Mouse (Mus musculus) kidney, postnatal 36 days (tissue): ENCODE data around the gene Serpina3a.
"Not testable (repeated sequence)": the region's sequence is repeated elsewhere in the genome, so short reads cannot be mapped to it uniquely, and the experiment has no call there.

Experiments
- DNase-seq, 2 experiments: peaks; one replicate each; pipeline ENCODE4 v3.0.0; 2021 to 2022; ENCODE audit warnings: mixed read lengths in 2 of 2

Serpina3a gene

DNA sequence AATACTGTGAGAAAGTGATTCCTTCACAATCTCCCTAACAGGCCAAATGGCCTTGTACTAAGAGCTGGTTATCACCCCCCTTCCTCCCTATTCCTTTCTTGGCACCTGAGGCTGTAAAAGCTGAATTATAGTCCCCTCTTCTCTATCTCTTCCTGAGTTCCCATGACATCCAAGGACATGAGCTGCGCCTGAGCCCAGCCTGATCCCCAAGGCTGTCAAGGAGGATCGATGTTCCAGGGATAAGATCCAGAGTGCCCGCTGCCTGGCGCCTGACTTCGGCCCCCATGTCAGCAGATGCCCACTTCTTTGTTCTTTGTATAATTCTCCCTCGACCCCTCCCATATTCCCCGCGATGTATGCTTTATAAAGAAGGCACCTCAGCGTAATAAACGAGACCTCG, at the start of gene Serpina3a:
Serpina3a (plus strand) TSS at position 392 of the 400 bp plus-strand sequence.
- not testable (repeated sequence) for DNase-seq

DNA sequence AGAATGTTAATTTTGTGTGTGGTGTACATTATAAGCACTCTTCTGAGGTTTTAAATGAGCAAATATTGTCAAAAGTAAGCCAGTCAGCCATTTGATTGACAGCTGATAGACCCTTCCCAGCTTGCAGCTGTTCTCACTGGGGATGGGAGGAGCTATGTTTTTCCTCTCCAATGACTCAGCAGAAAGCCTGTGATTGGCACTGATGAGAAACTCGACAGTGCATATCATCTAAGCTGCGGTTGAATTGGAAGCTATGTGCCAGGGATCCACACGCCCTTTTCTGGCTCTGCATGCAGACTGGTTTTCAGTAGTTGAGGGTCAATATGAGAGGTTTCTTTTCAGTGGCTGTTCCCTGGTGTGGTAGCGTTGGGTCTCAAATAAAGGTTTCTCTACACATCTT, 48.0 kb upstream of the Serpina3a start:
- DNase-seq, result no peak

DNA sequence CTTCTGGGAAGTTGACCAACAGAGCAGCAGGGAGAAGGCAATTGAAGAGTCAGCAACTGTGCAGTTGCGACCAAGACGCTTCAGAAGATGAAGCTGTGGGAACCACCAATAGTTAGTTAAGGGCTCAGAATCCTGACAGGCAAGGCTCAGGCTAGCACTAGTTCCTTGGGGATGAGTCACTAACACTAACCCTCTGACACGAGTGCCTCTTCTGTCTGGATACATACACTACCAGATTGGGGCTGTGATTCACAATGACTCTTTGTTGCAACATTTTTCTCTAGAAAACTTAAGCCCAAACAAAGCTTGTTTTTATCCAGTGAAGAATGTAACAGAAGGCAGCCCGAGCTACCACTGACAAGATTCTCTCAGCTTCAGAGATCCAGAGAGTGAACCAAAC, 47.5 kb upstream of the Serpina3a start:
- DNase-seq, result no peak

DNA sequence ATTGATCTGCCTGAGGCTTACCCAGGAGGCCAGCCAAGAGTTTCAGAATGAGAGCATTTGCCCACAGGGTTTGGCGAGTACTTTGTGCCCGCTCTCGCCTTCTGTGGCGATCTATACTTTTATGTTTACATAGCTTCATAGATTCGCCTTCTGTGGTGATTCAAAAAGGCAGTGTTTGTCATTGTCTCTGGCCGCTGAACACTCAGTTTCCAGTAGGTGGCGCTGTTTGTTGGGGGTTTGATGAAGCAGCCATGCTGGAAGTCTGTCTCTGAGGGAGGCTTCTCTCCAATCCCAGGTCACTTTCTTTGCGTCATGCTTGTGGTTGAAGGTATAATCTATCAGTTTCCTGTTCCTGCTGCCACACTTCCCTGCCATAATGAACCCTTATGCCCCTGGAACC, 46.3 kb upstream of the Serpina3a start:
- DNase-seq, result peak; percentile 56 to 81

DNA sequence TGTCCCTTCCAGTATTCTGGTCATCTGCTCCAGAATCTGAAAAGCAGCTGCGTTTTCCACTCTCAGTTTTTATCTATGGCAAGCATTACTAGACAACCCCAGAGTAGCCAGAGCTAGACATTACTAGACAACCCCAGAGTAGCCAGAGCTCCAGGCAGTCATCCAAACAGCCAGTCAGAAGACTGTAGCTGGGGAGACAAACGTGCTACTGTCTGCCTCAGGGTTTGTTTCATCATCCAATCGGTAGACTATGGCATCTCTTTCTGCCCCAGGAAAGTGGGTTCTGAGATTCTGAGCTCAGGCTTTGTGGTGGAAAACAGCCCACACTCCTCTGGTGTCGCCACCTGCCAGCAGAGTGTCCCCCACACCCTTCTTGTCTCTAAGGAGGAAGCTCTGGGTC, 45.0 kb upstream of the Serpina3a start:
- peak; percentile 45 to 55 for DNase-seq

DNA sequence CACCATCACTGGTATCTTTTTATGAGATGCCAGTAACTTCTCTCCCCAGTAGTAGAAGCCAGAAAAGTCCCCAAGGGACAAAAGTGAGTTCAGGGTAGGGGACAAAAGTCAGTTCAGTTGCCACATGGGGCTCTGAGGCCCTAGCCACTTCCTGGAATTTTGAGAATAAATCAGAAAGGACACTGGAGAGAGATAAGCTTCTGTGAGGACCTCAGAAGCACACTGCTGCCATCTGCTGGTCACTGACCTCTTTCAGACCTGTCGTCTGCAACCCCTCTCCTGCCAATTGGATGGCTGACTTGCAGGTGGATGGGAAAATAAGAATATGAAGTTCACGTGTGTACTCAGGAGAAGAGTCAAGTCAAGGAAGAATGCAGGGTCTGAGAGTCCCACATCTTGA, 42.9 kb upstream of the Serpina3a start:
- DNase-seq, result peak; percentile 71 to 93

DNA sequence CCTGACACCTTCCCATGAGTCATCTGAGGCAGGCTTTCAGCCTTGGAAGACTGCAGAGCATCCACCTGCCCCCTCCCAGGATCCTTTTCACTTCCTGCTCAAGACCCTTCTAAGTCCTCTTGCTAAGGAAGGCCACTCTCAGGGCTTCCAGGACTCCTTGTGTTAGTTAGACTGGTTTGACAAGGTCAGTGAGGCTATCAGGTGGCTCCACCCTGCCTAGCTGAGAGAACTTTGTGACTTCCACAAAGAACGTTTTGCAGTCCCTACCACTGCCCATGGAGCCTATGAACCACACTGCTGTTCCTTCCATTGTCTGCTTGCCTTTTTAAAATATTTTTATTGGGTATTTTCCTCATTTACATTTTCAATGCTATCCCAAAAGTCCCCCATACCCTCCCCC, 40.8 kb upstream of the Serpina3a start:
- DNase-seq, result no peak

DNA sequence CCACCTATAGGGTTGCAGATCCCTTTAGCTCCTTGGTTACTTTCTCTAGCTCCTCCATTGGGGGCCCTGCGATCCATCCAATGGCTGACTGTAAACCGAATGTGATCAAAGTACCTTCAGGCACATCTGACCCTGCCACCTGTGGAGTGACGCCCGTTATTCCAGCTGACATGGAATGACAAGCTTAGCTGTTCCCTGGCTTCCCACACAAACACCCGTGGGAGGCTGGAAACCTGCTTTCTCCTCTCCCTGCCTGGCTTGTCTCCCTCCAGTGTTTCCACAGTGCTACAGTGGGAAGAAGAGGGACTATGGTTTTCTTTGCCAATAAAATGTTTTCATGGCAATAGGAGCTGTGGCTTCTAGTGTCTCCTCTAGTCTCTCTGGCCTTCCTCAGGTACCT, 40.2 kb upstream of the Serpina3a start:
- no peak for DNase-seq

DNA sequence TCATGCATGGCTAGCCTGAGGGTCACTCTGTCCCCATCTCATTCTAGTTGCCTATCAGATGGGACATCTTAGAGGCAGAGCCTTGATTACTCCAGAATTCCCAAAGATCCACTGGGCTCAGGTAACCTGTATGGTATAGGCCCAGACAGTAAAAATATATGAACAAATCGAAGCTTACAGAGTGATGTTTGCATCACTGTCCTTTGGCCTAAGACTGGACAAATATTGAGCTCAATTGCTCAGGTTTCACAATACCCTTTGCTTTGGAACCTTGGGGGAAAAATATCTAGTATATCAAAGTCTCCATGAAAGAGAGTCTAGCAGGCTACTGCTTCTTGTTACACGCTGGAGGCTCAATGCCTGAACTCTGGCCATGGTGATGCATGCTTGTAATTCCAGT, 22.4 kb upstream of the Serpina3a start:
- no peak for DNase-seq

DNA sequence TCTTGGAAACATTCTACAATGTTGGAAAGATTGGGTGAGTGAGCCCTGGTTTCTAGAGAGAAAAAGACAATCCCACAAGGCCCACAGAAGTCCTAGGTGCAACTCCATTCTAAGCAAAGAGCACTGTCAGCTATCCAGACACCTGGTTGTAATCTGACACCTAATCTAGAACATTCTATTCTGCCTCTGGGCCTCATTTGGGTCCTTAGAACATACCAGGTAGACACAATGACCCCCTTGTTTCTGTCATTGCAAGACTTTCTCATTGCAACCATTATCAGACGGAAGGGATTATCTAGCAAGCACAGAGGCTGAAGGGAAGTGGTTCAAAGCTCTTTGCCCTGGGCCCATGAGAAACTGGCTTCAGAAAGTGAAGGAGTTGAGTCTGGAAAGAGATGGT, 21.2 kb upstream of the Serpina3a start:
- no peak for DNase-seq

DNA sequence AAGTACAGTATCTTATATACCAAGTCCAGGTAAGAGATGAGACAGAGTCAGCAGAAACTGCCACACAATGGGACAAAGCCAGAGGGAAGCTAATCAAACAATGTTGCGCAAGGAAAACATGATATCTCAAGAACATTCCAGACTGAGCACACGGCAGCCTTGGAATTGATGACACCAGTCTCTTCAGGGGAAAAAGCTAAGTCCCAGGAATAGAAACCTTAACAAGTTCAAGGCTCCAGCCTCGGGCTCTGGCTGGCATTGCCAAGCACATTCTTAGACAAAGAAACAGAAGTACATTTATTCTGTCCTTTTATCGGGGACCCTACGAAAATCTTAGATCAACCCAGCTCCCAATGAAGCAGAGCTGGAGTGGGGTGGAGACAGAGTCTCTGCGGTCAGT, 11.8 kb upstream of the Serpina3a start, which contains the start of gene Serpina5:
Serpina5 (plus strand) TSS at position 346 of the 400 bp plus-strand sequence.
- DNase-seq, result no peak

DNA sequence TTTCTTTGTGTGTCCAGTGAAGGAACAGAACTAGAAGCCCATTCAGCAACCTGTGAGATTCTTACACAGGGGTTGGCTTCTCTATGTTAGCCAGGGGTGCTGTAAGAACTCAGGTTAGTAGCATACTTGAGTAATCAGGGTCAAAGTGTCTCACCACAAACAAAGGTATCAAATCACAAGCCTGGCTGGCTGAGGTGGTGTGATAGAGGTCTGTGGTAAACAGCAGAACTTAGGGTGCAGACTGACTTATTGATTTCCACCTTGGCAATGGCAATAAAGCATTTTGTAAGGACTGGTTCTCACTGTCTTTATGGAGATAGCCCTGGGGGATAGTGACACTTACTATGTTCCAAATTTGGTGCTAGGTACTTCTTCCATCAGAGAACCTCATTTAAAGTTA, 6.7 kb upstream of the Serpina3a start:
- DNase-seq, result peak in 1 of 2 experiments; percentile 8

DNA sequence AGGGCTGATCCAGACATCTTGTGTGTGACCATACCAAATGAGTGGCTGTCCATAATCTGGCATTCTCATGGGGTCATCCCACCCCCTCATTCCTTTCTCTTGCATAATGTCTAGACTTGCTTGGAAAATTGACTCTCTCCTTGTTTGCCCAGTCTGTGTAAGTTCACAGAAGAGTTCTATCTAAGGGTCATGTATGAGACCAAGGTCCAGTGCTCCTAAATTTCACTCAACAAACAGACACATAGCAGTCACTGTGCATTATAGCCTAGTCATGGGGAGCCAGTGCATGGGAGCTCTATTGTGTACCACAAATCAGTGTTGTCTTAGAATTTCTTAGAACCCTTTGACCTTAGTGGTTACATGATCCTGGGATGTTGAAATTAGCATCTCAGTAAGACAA, 5.6 kb upstream of the Serpina3a start:
- DNase-seq, result no peak

DNA sequence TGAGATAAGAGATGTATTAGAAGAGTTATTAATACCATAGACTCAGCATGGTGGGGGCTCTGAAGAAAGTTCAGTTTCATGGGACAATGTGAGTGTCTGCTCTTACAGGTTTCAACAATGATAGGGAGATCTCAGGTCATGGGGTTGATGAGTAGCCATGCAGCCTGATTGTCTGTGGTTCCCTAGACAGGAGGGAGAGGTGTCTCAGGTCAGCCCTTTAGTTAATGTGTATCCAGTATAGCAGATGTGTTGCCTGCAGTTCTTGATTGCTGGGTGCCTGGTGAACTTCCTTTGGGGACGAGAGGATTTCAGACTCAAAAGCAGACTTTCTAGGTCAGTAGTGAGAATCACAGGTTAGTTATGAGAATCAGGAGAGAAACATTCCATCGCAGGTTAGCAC, 4.0 kb upstream of the Serpina3a start:
- DNase-seq, result peak; percentile 37 to 75

DNA sequence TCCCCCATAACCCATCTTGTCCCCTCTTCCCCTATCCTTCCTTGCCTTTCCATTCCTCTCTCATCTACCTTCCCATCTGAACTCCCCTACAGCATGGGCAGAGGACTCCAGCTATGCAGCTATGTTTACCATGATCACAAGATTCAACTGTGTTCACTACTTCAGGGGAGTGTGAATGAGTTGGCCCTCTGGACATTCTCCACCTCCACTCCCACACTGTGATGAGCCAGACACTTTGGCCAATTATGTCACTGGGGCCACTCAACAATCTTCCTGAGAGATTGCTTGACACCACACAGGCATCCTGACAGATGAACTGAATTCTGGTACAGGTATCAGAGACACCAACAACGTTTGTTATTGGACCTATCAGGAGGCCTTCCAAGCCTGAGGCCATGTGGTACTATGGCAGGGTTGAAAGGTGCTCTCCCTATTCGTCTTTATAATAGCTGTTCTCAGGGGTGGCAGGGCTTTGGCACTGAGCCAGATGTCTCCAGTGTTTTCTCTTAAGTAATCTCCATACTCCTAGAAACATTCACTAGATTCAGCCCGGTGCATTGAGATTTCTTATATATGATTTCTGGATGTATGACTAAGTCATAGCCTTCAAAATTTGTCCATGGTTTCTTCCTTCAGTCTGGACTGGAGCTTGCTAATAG, 2.5 kb downstream of the Serpina3a start:
- peak; percentile 27 to 39 for DNase-seq

DNA sequence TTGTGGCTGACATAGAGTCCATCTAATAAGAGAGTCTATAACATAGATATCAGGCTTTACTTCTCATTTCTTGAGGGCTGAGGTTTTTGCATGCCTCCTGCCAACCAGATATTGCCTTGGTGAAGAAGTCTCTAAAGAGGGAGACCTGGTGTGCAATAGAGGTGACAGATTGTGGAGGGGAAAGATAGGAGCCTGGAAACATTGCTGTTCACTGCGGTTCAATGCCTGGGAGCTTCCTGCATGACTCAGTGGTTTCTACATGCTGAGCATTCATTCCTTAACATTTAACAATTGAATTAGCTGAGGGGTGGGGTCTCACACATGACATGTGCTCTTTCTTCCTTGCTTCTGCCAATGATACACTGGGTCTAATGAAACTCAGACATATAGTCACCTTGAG, 10.6 kb downstream of the Serpina3a start:
- no peak for DNase-seq

DNA sequence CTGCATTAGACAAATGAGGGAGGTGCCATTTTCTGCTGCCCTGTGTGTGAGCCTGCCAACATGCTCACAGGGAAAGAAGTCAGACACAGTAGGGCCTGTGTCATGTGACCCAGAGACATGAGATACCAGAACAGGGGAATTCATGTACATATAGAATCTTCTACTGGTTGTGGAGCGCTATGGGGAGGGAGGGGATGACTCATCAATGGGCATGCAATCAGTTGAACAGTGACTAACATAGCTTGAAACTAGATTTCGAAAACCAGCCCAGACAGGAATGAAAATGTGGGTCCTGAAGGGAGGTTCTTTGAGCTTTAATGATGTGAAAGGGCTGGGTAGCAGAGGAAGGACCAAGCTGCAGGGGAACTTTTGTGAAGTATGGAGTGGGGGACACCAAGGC, 11.5 kb downstream of the Serpina3a start:
- DNase-seq, result no peak

DNA sequence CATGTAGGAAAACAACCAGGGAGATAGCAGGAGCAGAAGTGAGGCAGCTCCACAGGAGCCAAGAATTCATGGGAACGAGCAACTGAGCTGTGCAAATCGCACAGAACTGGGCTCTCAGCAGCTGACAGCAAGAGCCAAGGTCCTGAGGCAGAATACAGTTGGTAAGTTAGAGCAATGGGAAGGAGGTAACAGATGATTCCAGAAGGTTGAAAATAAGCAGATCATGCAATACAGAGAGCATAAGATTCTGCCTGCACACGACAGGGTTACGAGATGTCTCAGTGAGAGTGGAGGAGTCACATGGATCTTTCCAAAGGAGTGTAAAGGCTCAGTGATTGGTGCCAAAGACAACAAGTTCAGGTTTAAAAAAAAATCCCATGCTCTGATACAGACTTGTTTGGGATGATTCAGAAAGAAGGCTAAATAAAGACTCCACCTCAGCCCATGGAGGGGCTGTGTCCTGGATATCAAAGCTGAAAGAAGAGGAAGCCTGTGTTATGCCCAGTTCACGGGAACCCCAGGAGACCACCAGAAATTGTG, 12.6 kb downstream of the Serpina3a start:
- no peak for DNase-seq

DNA sequence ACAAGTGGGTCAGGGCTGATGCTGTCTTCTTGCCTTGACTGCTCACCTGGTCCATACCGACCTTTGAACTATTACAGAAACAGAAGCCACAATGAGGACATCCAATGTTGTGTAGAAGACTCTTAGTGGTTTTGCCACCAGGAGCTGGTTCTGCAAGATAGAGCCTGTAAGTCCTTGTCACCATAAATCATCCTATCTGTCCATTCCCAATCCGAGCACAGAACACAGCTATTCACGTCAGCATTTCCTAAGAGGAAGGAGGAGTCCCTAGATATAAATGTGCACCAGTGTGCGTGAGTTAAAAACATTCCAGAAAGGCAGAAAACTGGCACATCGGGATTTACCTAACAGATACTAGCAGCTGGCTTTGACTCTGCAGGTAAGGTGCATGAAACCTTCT, 15.2 kb downstream of the Serpina3a start, which contains the start of gene Serpina3b:
Serpina3b (plus strand) TSS at position 301 of the 400 bp plus-strand sequence.
- DNase-seq, result no peak

DNA sequence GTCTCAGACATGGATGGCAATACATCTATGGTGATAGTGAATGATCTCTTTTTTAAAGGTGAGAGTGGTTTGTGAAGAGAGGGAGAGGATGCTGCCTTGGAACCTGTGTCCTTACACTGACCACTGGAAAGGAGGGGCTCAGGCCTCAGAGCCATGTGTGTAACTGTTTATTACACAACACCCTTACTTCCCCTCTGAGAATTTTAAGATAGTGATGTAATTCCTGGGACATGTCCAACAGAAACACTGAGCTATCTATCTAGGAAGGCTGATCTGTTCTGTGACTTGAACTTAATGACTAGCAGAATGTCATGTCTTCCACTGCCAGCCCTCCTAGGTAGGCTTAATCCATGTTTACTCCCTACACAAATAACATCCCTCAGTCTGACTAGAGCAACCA, 18.5 kb downstream of the Serpina3a start:
- DNase-seq, result no peak

DNA sequence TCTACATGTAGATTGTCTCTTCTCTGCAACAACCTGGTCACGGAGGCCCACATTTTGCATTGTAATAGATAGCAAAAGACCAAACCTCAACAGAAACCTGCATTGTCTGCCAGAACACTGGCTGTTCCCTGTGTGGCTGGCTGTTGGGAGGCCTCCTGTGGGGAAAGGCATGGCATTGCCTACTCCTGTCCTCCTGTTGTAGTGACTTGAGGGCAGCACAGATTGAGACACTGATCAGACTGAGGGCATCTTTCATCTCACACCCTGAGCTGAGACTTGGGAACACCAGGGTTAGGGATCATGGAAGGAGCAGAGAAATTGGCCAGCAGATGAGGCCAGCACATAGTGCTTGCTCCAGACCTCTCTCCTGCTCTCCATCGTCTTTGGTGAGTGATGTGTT, 25.7 kb downstream of the Serpina3a start:
- DNase-seq, result no peak

DNA sequence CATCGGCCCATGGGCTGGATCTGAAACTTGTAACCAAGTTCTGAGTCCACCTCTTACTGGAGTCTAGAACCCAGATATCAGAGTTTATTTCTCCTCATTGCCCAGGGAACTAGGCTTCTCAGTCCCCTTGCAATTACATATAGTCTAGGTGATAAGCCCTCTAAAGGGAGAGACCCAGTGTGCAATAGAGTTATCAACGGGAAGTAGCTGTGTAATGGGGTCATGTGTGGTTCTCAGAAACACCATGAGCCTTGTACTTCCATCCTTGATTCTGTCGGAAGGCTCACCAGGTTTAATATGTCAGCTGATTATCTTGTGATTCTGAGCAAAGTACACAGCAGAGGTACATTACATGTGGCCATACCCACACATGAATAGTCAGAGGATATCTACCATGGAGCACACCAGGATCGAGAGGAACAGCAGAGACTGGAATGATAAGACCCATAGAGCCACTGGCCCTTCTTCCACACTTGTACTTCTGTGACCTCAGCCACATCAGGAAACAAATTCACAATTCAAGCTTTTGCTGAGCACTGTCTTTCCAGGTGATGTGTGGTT, 28.1 kb downstream of the Serpina3a start:
- no peak for DNase-seq

DNA sequence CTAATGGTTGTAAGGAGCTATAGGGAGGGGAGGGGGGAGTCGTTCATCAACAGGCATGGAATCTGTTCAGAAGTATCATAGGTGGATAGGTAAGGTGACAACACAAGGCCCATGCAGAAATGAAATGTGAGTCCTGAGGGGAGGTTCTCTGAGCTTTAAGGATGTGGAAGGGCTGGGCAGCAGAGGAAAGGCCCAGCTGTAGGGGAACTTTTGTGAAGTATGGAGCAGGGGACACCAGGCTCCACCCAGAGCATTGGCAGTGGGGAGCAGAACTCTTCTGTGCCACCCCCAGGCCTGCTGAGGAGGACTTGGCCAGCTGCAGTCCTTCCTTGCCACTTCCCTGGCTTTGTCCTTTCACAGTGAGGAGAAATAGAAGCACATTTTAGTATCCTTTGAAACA, 29.0 kb downstream of the Serpina3a start:
- no peak for DNase-seq

DNA sequence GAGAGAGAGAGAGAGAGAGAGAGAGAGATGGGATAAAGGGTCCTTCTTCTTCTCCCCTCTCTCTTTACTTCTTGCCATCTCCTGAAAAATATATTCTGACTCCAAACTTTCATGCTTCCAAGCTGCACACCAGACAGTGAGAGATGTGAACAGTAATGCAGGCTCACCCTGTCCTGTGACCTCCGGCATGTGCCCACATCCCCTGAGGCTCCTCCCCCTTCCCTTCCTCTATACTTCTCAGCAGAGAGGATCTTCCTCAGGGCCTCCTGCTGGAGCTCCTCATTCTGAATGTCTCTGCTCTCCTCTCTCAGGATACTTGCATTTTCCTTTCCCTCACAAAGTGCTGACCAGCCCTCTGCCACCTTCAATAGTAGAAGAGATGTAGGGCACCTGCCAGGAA, 29.9 kb downstream of the Serpina3a start:
- no peak for DNase-seq

DNA sequence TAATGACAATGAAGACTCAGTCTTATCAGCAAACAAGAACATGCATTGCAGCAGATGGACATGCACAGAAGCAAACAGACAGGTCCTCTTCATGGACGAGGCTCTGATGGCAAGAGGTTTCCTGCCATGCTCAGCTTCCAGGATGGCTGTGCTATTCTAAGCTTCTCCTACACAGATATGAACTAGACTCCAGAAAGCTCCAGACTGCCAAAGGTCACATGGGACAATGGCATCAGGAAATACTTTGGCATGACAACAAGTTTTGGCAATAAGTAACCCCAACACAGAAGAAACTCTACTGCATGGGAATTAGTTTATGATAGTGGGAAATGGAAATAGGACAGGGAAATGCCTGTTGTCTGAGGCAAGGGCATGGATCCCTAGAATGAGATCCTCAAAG, 30.8 kb downstream of the Serpina3a start:
- peak; percentile 15 to 22 for DNase-seq
